Mouse (Mus musculus) cerebellum, adult 2 months (tissue): ENCODE results near the gene Prima1.

ENCODE experiments used
- CTCF ChIP-seq: fragments of 200-500 bp; IDR thresholded peaks from 2 replicates; pipeline ENCODE4 v1.5.1; 2011; ENCODE audit warnings: low read depth, mild to moderate bottlenecking, control low read depth, low read length, moderate library complexity, borderline replicate concordance; ENCODE audit not compliant: insufficient read depth
- POLR2A ChIP-seq: fragments of 200-500 bp; IDR thresholded peaks from 2 replicates; pipeline ENCODE4 v1.6.1; 2011; ENCODE audit warnings: low read length, control low read depth, borderline replicate concordance; ENCODE audit not compliant: insufficient read depth

GRCm38 (mm10) chr12:103155406-103155805, 86.5 kb downstream of the Prima1 start:
- TF ChIP-seq POLR2A (no peak), CTCF (no peak)
